Mouse (Mus musculus) kidney, adult 2 months (tissue): ENCODE data around the gene Cygb. TPM values are rescaled to one million over a fixed set of nuclear protein-coding genes. Genes with fewer than 3 reads are reported as not detected.
"Not testable (repeated sequence)": the region's sequence is repeated elsewhere in the genome, so short reads cannot be mapped to it uniquely, and the experiment has no call there.

Experiments used
- DNase-seq: peaks from one replicate; pipeline ENCODE4 v3.0.0; 2021
- H3K27ac ChIP-seq: fragments of 200-500 bp; 2 replicates; pipeline ENCODE4 v1.5.1; 2012; ENCODE audit warnings: low read depth, low read length, control low read depth, inconsistent platforms; ENCODE audit not compliant: insufficient read depth
- H3K27me3 ChIP-seq: fragments of 200-500 bp; replicated peaks from 2 replicates; pipeline ENCODE4 v1.6.1; 2012; ENCODE audit warnings: mild to moderate bottlenecking, moderate library complexity, low read length, inconsistent platforms; ENCODE audit not compliant: control insufficient read depth, insufficient read depth
- H3K36me3 ChIP-seq: fragments of 200-500 bp; 2 replicates; pipeline ENCODE4 v1.6.1; 2012; ENCODE audit warnings: mild to moderate bottlenecking, moderate library complexity, low read length, inconsistent platforms; ENCODE audit not compliant: control insufficient read depth, insufficient read depth
- H3K4me1 ChIP-seq: fragments of 200-500 bp; 2 replicates; pipeline ENCODE4 v1.6.1; 2011; ENCODE audit warnings: low read length; ENCODE audit not compliant: control insufficient read depth, insufficient read depth
- H3K4me3 ChIP-seq: fragments of 200-500 bp; 2 replicates; pipeline ENCODE4 v1.5.1; 2011; ENCODE audit warnings: mild to moderate bottlenecking, low read depth, low read length, control low read depth; ENCODE audit not compliant: insufficient read depth
- CTCF ChIP-seq: fragments of 200-500 bp; conservative IDR thresholded peaks from 2 replicates; pipeline ENCODE4 v1.5.1; 2011; ENCODE audit warnings: low read depth, mild to moderate bottlenecking, control low read depth, low read length, moderate library complexity, mixed read lengths; ENCODE audit not compliant: insufficient read depth, insufficient read length
- POLR2A ChIP-seq: fragments of 200-500 bp; IDR thresholded peaks from one replicate; pipeline ENCODE4 v1.6.1; 2011; ENCODE audit warnings: low read depth, low read length, control low read depth
- WGBS: fragments of 180-500 bp; shearing (Covaris S2); methylation state at CpG from one replicate; pipeline ENCODE4 v1.1.7; 2018; 5-methylcytosine and 5-hydroxymethylcytosine counted together
- polyA plus RNA-seq: library from polyadenylated mRNA; depleted of rRNA; stranded (reverse); fragments of >200 nt; gene quantifications from 2 replicates; pipeline ENCODE4 v1.2.3, GENCODE M21; 2012

Gene Cygb
- polyA plus RNA-seq, 1 experiment = 16.2 TPM

DNA sequence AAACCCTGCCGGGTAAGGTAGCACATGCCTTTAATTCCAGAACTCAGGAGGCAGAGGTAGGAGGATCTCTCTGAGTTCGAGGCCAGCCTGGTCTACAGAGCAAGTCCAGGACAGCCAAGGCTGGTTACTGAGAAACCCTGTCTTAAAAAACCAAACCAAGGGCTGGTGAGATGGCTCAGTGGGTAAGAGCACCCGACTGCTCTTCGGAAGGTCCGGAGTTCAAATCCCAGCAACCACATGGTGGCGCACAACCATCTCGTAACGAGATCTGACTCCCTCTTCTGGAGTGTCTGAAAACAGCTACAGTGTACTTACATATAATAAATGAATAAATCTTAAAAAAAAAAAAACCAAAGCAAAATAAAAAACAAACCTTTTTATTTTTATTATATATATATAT, 17.5 kb downstream of the Cygb start:
- not testable (repeated sequence) for H3K36me3 ChIP-seq, H3K4me1 ChIP-seq, H3K4me3 ChIP-seq, H3K27ac ChIP-seq, H3K27me3 ChIP-seq
- WGBS = 64% methylated on average over 8 of the region's 8 CpGs
- DNase-seq = peak; percentile 37
- 0 out of 2 replicates have a peak, but pooled peaks have one; percentile 4 for TF ChIP-seq CTCF

GRCm38 (mm10) chr11:116632962-116633361, 21.2 kb downstream of the Cygb start:
- TF ChIP-seq POLR2A = no peak
- TF ChIP-seq CTCF = no peak
- Histone ChIP-seq H3K27ac (no peak overlapping the region), H3K36me3 (no peaks in the 10 kb centered on the region), H3K27me3 (no peaks in the 10 kb centered on the region), H3K4me3 (no peak overlapping the region), H3K4me1 (no peaks in the 10 kb centered on the region)
- 80% methylated on average over 10 of the region's 10 CpGs for WGBS
- DNase-seq = no peak

DNA sequence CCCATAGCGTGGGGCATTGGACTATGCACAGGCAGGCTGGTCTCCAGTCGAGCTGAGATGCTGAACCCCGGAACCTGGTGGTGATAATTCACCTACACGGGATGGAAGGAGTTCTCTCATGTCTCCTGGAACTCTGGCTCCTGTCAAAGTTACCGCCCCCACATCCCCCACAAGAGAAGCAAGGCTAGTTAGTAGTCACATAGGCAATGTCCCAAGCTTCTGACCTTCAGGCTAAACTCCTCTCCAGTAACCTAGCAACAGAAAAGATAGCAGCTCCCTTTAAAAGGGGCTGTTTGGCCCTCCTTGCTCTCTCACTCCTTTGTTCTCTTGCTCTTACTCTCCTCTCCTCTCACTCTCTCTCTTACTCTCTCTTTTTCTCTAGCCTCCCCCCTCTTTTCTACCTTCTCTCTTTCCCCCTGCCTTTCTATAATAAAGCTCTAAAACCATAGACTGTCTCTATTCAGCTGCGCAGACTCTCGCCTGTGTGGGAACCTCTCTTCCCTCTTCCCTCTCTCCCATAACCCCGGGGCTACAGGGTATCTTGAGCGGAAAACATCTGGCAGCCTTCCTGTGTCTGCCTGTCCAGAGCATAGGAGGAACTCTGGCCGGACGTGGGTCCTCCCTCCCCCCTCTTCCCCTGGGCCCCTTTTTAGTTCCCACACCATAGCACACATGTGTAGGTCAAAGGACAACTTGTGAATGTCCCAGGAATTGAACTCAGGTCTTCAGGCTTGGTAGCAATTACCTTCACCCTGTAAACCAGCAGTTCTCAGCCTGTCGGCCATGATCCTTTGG, 23.7 kb downstream of the Cygb start:
- WGBS = 45% methylated on average over 12 of the region's 12 CpGs
- TF ChIP-seq CTCF (no peak), POLR2A (no peak)
- DNase-seq = no peak
- H3K27ac ChIP-seq = no peak overlapping the region
- H3K36me3 ChIP-seq = no peaks in the 10 kb centered on the region
- H3K4me1 ChIP-seq = no peaks in the 10 kb centered on the region
- no peak overlapping the region for H3K4me3 ChIP-seq
- H3K27me3 ChIP-seq = no peaks in the 10 kb centered on the region

- Histone ChIP-seq H3K27me3 (no peaks in the 10 kb centered on the region), H3K4me3 (no peak overlapping the region), H3K36me3 (no peaks in the 10 kb centered on the region), H3K4me1 (no peaks in the 10 kb centered on the region), H3K27ac (no peak overlapping the region)
- DNase-seq = no peak
- 92% methylated on average over 6 of the region's 6 CpGs for WGBS
- TF ChIP-seq CTCF = no peak
- TF ChIP-seq POLR2A = no peak
These were observed 24.6 kb downstream of the Cygb start for GRCm38 (mm10) chr11:116629472-116629871.

GRCm38 (mm10) chr11:116628712-116629111, 25.4 kb downstream of the Cygb start:
- Histone ChIP-seq H3K4me1 (no peaks in the 10 kb centered on the region), H3K27ac (no peak overlapping the region), H3K27me3 (no peaks in the 10 kb centered on the region), H3K4me3 (no peak overlapping the region), H3K36me3 (no peaks in the 10 kb centered on the region)
- 58% methylated on average over 9 of the region's 9 CpGs for WGBS
- peak; percentile 99 for TF ChIP-seq CTCF
- TF ChIP-seq POLR2A = no peak
- peak; percentile 91 for DNase-seq

- peak; percentile 35 for DNase-seq
- no peak for TF ChIP-seq POLR2A
- peak; percentile 40; the same call in 1 of the 2 replicates for TF ChIP-seq CTCF
- Histone ChIP-seq H3K36me3 (no peaks in the 10 kb centered on the region), H3K4me3 (no peak overlapping the region), H3K4me1 (peaks cover 11% of the 10 kb centered on the region), H3K27ac (no peak overlapping the region), H3K27me3 (no peaks in the 10 kb centered on the region)
- 38% methylated on average over 10 of the region's 10 CpGs for WGBS
These were observed 26.8 kb downstream of the Cygb start for GRCm38 (mm10) chr11:116627072-116628020.
